Mouse (Mus musculus): ENCODE measurements around the gene Slc40a1.

The Slc40a1 gene

GRCm38 (mm10) chr1:45926393-45926763 lies at the start of gene Slc40a1:
Gene Slc40a1, minus strand, starts transcription at chr1:45926523.
- no peak for DNase-seq (ENCODE audit: low spot score)

- no peak for DNase-seq (ENCODE audit: low spot score)
Observed at GRCm38 (mm10) chr1:45971314-45971713, 45.0 kb upstream of the Slc40a1 start.

GRCm38 (mm10) chr1:45948988-45949387 lies 22.7 kb upstream of the Slc40a1 start:
- DNase-seq (ENCODE audit: low spot score) = no peak

GRCm38 (mm10) chr1:45947843-45948242 lies 21.5 kb upstream of the Slc40a1 start:
- no peak for DNase-seq (ENCODE audit: low spot score)

- no peak for DNase-seq (ENCODE audit: low spot score)
Observed at GRCm38 (mm10) chr1:45931127-45931526, 4.8 kb upstream of the Slc40a1 start.

- DNase-seq (ENCODE audit: low spot score) = no peak
Observed at GRCm38 (mm10) chr1:45926911-45927310, 588 bp upstream of the Slc40a1 start.

- peak; percentile 43 for DNase-seq (ENCODE audit: low spot score)
Observed at GRCm38 (mm10) chr1:45925500-45926392, 577 bp downstream of the Slc40a1 start.

GRCm38 (mm10) chr1:45925131-45925499 lies 1.2 kb downstream of the Slc40a1 start:
- no peak for DNase-seq (ENCODE audit: low spot score)

- DNase-seq (ENCODE audit: low spot score) = no peak
Observed at GRCm38 (mm10) chr1:45924516-45924915, 1.8 kb downstream of the Slc40a1 start.

- DNase-seq (ENCODE audit: low spot score) = no peak
Observed at GRCm38 (mm10) chr1:45923306-45923705, 3.0 kb downstream of the Slc40a1 start.

- no peak for DNase-seq (ENCODE audit: low spot score)
Observed at GRCm38 (mm10) chr1:45920703-45921102, 5.6 kb downstream of the Slc40a1 start.

GRCm38 (mm10) chr1:45919752-45920151 lies 6.6 kb downstream of the Slc40a1 start:
- DNase-seq (ENCODE audit: low spot score) = no peak

GRCm38 (mm10) chr1:45917136-45917803 lies 9.1 kb downstream of the Slc40a1 start:
- DNase-seq (ENCODE audit: low spot score) = no peak

- DNase-seq (ENCODE audit: low spot score) = no peak
Observed at GRCm38 (mm10) chr1:45916174-45916573, 10.1 kb downstream of the Slc40a1 start.

GRCm38 (mm10) chr1:45914236-45914635 lies 12.1 kb downstream of the Slc40a1 start:
- DNase-seq (ENCODE audit: low spot score) = no peak

- DNase-seq (ENCODE audit: low spot score) = no peak
Observed at GRCm38 (mm10) chr1:45905107-45905821, 21.1 kb downstream of the Slc40a1 start.

- no peak for DNase-seq (ENCODE audit: low spot score)
Observed at GRCm38 (mm10) chr1:45904161-45904560, 22.2 kb downstream of the Slc40a1 start.

- no peak for DNase-seq (ENCODE audit: low spot score)
Observed at GRCm38 (mm10) chr1:45898044-45898443, 28.3 kb downstream of the Slc40a1 start.

GRCm38 (mm10) chr1:45894168-45894912 lies 32.0 kb downstream of the Slc40a1 start:
- DNase-seq (ENCODE audit: low spot score) = no peak

- DNase-seq (ENCODE audit: low spot score) = no peak
Observed at GRCm38 (mm10) chr1:45891986-45892385, 34.3 kb downstream of the Slc40a1 start.

- no peak for DNase-seq (ENCODE audit: low spot score)
Observed at GRCm38 (mm10) chr1:45890173-45890572, 36.1 kb downstream of the Slc40a1 start, which contains the start of gene Gm5269. Gene Gm5269, minus strand, starts transcription at chr1:45890273.

- DNase-seq (ENCODE audit: low spot score) = no peak
Observed at GRCm38 (mm10) chr1:45886800-45887199, 39.5 kb downstream of the Slc40a1 start.

Measured in layer of hippocampus, adult 11-12 months (tissue).